Mouse (Mus musculus) hindbrain, embryonic 11.5 days (tissue): Measurements from ENCODE around the gene Katna1. TPM values are rescaled to one million over a fixed set of nuclear protein-coding genes. Genes with fewer than 3 reads are reported as not detected.

Source experiments
- ATAC-seq: fragments of 200-750 bp; cut with Nextera tagmentation; 2 replicates; pipeline ENCODE4 v1.8.0; 2017; ENCODE audit warnings: mild to moderate bottlenecking, moderate TSS enrichment, moderate library complexity; ENCODE audit not compliant: low FRiP score
- DNase-seq: peaks from one replicate; pipeline ENCODE4 v3.0.0-alpha.2; 2015; ENCODE audit warnings: low spot score
- H3K27ac ChIP-seq: fragments of 300-500 bp; sonication (generic); 2 replicates; pipeline ENCODE4 v1.5.1; 2014; ENCODE audit warnings: mild to moderate bottlenecking, low read depth, low read length
- H3K27me3 ChIP-seq: fragments of 300-500 bp; sonication (generic); 2 replicates; pipeline ENCODE4 v1.6.1; 2014; ENCODE audit warnings: mild to moderate bottlenecking, low read length, moderate library complexity, mixed read lengths; ENCODE audit not compliant: control insufficient read depth, insufficient read depth
- H3K36me3 ChIP-seq: fragments of 300-500 bp; sonication (generic); 2 replicates; pipeline ENCODE4 v1.6.1; 2014; ENCODE audit warnings: mild to moderate bottlenecking, low read length, moderate library complexity, mixed read lengths; ENCODE audit not compliant: control insufficient read depth, insufficient read depth
- H3K4me1 ChIP-seq: fragments of 300-500 bp; sonication (generic); replicated peaks from 2 replicates; pipeline ENCODE4 v1.6.1; 2014; ENCODE audit warnings: low read length, mixed read lengths; ENCODE audit not compliant: control insufficient read depth, insufficient read depth
- H3K4me2 ChIP-seq: fragments of 300-500 bp; sonication (generic); replicated peaks from 2 replicates; pipeline ENCODE4 v1.6.1; 2014; ENCODE audit warnings: mild to moderate bottlenecking, low read depth, low read length
- H3K4me3 ChIP-seq: fragments of 300-500 bp; sonication (generic); 2 replicates; pipeline ENCODE4 v1.5.1; 2014; ENCODE audit warnings: low read depth, low read length
- H3K9ac ChIP-seq: fragments of 300-500 bp; sonication (generic); 2 replicates; pipeline ENCODE4 v1.6.1; 2014; ENCODE audit warnings: low read depth, low read length
- H3K9me3 ChIP-seq: fragments of 300-500 bp; sonication (generic); 2 replicates; pipeline ENCODE4 v1.6.1; 2016; ENCODE audit warnings: low read length; ENCODE audit not compliant: control insufficient read depth
- WGBS: fragments of 180-500 bp; shearing (Covaris S2); extraction: QIAGEN DNeasy Blood & Tissue Kit; methylation state at CpG from one replicate; pipeline ENCODE4 v1.1.7; 2014; 5-methylcytosine and 5-hydroxymethylcytosine counted together
- polyA plus RNA-seq: library from polyadenylated mRNA; unstranded; fragments of >200 nt; fragmentation: Nextera tagmentation; extraction: Ambion mirVana; gene quantifications from 2 replicates; pipeline ENCODE4 v1.2.1, GENCODE M21; 2014

Gene Katna1
- polyA plus RNA-seq, 1 experiment from 2014 or later, result 66.5 TPM

GRCm38 (mm10) chr10:7781214-7781613 is 55.4 kb downstream of the Katna1 start:
- H3K27ac ChIP-seq, result no peak overlapping the region
- no peaks in the 10 kb centered on the region for H3K4me1 ChIP-seq
- no peaks in the 10 kb centered on the region for H3K36me3 ChIP-seq
- peak; percentile 36 for ATAC-seq
- peak overlapping the region; percentile 87 for H3K4me3 ChIP-seq
- no peaks in the 10 kb centered on the region for H3K9me3 ChIP-seq
- H3K4me2 ChIP-seq, result peak overlapping the region; percentile 63
- H3K9ac ChIP-seq, result no peak overlapping the region
- WGBS, result 53% methylated on average over 3 of the region's 3 CpGs
- H3K27me3 ChIP-seq, result no peaks in the 10 kb centered on the region
- DNase-seq, result no peak

DNA sequence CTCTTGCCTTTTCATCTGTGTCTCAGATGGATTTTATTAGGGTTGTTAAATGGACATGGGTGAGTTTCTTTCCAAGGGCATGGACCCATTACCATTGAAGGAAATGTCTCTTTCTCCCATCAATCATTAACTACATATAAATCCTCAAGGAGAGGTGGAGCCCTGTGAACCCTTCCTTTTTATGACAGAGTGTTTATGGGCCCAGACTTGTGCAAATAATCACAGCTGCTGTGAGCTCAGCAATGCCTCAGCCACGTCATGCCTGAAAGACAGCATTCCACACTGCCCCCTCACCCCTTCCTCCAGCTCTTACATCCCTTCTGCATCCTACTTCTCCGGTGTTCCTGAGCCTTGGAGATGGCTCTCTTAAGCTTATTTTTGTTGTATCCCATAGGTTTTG is 61.5 kb downstream of the Katna1 start:
- no peaks in the 10 kb centered on the region for H3K27me3 ChIP-seq
- no peak overlapping the region for H3K4me3 ChIP-seq
- WGBS, result 48% methylated on average over 2 of the region's 2 CpGs
- DNase-seq (no peak), ATAC-seq (no peak)
- no peaks in the 10 kb centered on the region for H3K4me1 ChIP-seq
- peaks cover 4% of the 10 kb centered on the region; the same call in 1 of the 2 replicates for H3K36me3 ChIP-seq
- no peaks in the 10 kb centered on the region for H3K9me3 ChIP-seq
- H3K9ac ChIP-seq, result no peak overlapping the region
- no peak overlapping the region for H3K4me2 ChIP-seq
- no peak overlapping the region for H3K27ac ChIP-seq

DNA sequence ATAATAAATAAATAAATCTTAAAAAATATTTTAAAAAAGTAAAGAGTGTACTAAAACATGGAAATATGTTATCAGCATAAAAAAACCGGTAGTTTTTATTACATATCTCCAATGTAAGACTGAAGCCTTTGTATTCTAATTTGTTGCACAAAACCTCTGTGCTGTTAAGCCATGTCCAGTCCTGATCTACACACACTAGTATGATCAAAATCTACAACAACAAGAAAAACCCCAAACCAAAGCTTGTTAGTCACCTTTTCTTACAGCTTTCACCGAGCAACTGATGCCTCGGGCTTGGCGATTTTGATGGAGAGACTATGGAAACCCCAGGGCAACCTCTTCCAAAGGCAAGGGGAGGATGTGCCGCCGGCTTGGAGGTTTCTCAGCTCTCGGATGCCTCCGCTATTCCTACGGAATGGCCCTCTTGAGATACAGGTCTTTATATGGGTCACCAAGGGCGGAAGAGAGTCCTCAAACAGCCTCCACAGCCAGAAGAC is 66.5 kb downstream of the Katna1 start:
- DNase-seq (no peak), ATAC-seq (no peak)
- H3K36me3 ChIP-seq, result peaks cover 4% of the 10 kb centered on the region; the same call in 1 of the 2 replicates
- peaks cover 4% of the 10 kb centered on the region; the same call in 1 of the 2 replicates for H3K4me1 ChIP-seq
- H3K4me2 ChIP-seq, result peak overlapping the region; percentile 55
- no peaks in the 10 kb centered on the region for H3K27me3 ChIP-seq
- 1% methylated on average over 10 of the region's 10 CpGs for WGBS
- H3K4me3 ChIP-seq, result peak overlapping the region; percentile 54
- no peaks in the 10 kb centered on the region for H3K9me3 ChIP-seq
- H3K27ac ChIP-seq, result 0 out of 2 replicates have a peak overlapping the region, but pooled peaks have one; percentile 0
- peak overlapping the region; percentile 71 for H3K9ac ChIP-seq

DNA sequence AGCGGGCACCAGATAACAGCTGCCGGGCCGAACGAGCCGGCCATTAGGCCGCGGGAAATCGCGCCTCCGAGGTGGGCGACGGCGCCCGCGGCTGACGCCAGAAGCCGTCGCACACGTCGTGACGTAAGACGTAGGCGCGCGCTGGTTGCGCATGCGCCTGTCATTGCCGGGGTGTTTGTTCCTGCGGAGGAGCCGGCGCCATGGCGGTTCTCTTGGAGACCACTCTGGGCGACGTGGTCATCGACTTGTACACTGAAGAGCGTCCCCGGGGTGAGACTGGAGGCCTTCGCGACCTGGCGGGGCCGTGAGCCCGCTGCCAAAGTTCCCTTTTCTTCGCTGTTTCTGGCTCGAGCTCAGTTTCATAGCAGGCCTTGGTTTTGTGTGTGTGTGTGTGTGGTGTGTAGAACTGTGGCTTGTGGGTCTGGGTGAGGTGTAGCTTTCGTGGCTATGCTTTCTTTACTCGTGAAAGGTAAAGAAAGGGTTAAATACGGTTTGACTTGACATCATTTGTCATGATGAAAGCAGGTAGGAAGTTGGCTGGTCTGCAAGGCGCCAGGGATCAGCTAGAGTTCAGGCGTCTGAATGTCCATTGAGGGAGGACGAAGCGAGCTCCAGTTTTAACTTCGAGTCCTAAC is 67.1 kb downstream of the Katna1 start, which contains the start of the genes Ginm1 and Ppil4:
Ginm1 (minus strand) TSS at position 74 of the 635 bp plus-strand sequence.
Ppil4 (plus strand) TSS at position 141 of the 635 bp plus-strand sequence.
- under 1% methylated on average over 52 of the region's 52 CpGs for WGBS
- Histone ChIP-seq H3K27me3 (no peaks in the 10 kb centered on the region), H3K27ac (0 out of 2 replicates have a peak within 1 kb of the TSS, but pooled peaks have one; percentile 0), H3K4me3 (peak within 1 kb of the TSS; percentile 54), H3K9ac (peak within 1 kb of the TSS; percentile 71), H3K4me2 (peak within 1 kb of the TSS; percentile 55), H3K4me1 (peaks cover 4% of the 10 kb centered on the region; the same call in 1 of the 2 replicates), H3K36me3 (peaks cover 4% of the 10 kb centered on the region; the same call in 1 of the 2 replicates), H3K9me3 (no peaks in the 10 kb centered on the region)
- peak; percentile 95 for ATAC-seq
- peak; percentile 98 for DNase-seq

GRCm38 (mm10) chr10:7801258-7801657 is 75.5 kb downstream of the Katna1 start:
- no peak overlapping the region for H3K4me2 ChIP-seq
- no peaks in the 10 kb centered on the region for H3K4me1 ChIP-seq
- H3K4me3 ChIP-seq, result no peak overlapping the region
- no peak overlapping the region for H3K27ac ChIP-seq
- WGBS, result 88% methylated on average over 3 of the region's 3 CpGs
- H3K9ac ChIP-seq, result no peak overlapping the region
- H3K36me3 ChIP-seq, result 0 out of 2 replicates have a peak, but pooled peaks cover 4% of the 10 kb centered on the region
- H3K9me3 ChIP-seq, result no peaks in the 10 kb centered on the region
- DNase-seq (no peak), ATAC-seq (no peak)
- H3K27me3 ChIP-seq, result no peaks in the 10 kb centered on the region

DNA sequence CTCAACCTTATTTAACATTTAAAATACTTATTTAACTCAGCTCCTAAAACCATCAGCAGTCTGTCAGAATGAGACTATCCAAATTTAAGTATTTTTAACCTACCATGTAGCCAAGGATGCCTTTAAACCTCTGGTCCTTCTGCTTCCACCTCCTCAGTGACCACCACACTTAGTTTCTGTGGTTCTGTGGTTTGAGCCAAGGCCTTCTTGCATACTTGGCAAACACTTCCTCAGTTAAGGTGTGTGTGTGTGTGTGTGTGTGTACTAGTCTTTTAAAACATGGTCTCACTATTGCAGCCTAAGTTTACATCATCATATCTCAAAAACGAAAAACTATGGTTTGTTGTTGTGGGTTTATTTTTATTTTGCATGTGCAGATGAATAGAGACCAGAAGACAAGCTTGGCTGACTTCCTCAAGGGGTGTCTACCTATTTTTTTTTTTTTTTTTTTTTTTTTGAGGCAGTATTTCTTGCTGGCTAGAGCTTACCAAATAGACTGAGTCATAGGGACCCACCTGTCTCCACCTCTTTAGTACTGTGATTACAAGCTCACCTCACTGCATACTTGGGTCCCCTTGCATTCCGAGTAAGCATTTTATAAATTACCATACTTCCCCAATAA is 76.8 kb downstream of the Katna1 start:
- no peak overlapping the region for H3K27ac ChIP-seq
- H3K4me2 ChIP-seq, result no peak overlapping the region
- 89% methylated on average over 2 of the region's 2 CpGs for WGBS
- ATAC-seq, result no peak
- H3K27me3 ChIP-seq, result no peaks in the 10 kb centered on the region
- H3K9me3 ChIP-seq, result no peaks in the 10 kb centered on the region
- H3K4me1 ChIP-seq, result no peaks in the 10 kb centered on the region
- no peak overlapping the region for H3K9ac ChIP-seq
- DNase-seq, result no peak
- no peak overlapping the region for H3K4me3 ChIP-seq
- H3K36me3 ChIP-seq, result 0 out of 2 replicates have a peak, but pooled peaks cover 4% of the 10 kb centered on the region

- no peaks in the 10 kb centered on the region for H3K9me3 ChIP-seq
- no peak overlapping the region for H3K9ac ChIP-seq
- no peak overlapping the region for H3K4me2 ChIP-seq
- no peak overlapping the region for H3K27ac ChIP-seq
- H3K4me3 ChIP-seq, result no peak overlapping the region
- peak; percentile 79 for DNase-seq
- no peaks in the 10 kb centered on the region for H3K4me1 ChIP-seq
- no peaks in the 10 kb centered on the region for H3K27me3 ChIP-seq
- ATAC-seq, result peak; percentile 67; the same call in 1 of the 2 replicates
- 53% methylated on average over 2 of the region's 2 CpGs for WGBS
- no peaks in the 10 kb centered on the region for H3K36me3 ChIP-seq
Measured at GRCm38 (mm10) chr10:7809937-7810336, 84.1 kb downstream of the Katna1 start.
